Mouse (Mus musculus) liver, adult 2 months (tissue): Measurements from ENCODE around the gene Gpx5.

Experiments
- CTCF ChIP-seq: fragments of 200-500 bp; IDR thresholded peaks from 2 replicates; pipeline ENCODE4 v1.5.1; 2011; ENCODE audit warnings: low read depth, low read length, control low read depth
- POLR2A ChIP-seq: fragments of 200-500 bp; IDR thresholded peaks from 2 replicates; pipeline ENCODE4 v1.6.1; 2011; ENCODE audit warnings: low read length, control low read depth; ENCODE audit not compliant: insufficient read depth; ENCODE audit errors: extremely low read depth

DNA sequence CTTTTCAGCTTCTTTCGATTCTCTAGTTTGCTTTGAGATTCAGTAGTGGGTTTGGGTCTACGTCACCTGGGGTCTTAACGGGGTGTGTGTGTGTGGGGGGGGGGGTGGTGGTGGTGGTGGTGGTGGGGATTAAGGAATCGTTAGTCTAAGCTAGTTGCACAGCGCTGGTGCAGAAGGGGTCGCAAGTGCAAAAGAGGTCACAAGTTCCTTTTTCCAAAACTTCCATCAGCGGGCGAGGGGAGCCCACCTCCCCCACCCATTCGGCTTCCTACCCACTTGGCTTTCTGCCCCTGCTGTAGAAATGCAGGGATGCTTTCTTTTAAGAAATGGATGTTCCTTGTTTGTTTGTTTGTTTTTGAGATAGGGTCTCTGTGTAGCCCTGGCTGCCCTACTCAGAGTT lies 16.0 kb downstream of the Gpx5 start:
- TF ChIP-seq POLR2A: no peak
- TF ChIP-seq CTCF: no peak
